Mouse (Mus musculus) heart, embryonic 12.5 days (tissue): ENCODE results near the gene Aagab. TPM values are rescaled to one million over a fixed set of nuclear protein-coding genes. Genes with fewer than 3 reads are reported as not detected.

Experiments
- ATAC-seq: fragments of 200-750 bp; cut with Nextera tagmentation; 2 replicates; pipeline ENCODE4 v1.8.0; 2017; ENCODE audit warnings: moderate TSS enrichment, moderate library complexity; ENCODE audit not compliant: insufficient number of reproducible peaks, low FRiP score
- H3K27ac ChIP-seq: fragments of 300-500 bp; sonication (generic); 2 replicates; pipeline ENCODE4 v1.5.1; 2016; ENCODE audit warnings: mild to moderate bottlenecking, moderate library complexity; ENCODE audit not compliant: poor library complexity, severe bottlenecking
- H3K27me3 ChIP-seq: fragments of 300-500 bp; sonication (generic); replicated peaks from 2 replicates; pipeline ENCODE4 v1.6.1; 2016; ENCODE audit warnings: mild to moderate bottlenecking, moderate library complexity
- H3K36me3 ChIP-seq: fragments of 300-500 bp; sonication (generic); 2 replicates; pipeline ENCODE4 v1.6.1; 2016; ENCODE audit warnings: mild to moderate bottlenecking, moderate library complexity
- H3K4me1 ChIP-seq: fragments of 300-500 bp; sonication (generic); replicated peaks from 2 replicates; pipeline ENCODE4 v1.6.1; 2016; ENCODE audit warnings: mild to moderate bottlenecking
- H3K4me2 ChIP-seq: fragments of 300-500 bp; sonication (generic); 2 replicates; pipeline ENCODE4 v1.6.1; 2016; ENCODE audit warnings: mild to moderate bottlenecking, moderate library complexity
- H3K4me3 ChIP-seq: fragments of 300-500 bp; sonication (generic); 2 replicates; pipeline ENCODE4 v1.5.1; 2016; ENCODE audit warnings: mild to moderate bottlenecking
- H3K9ac ChIP-seq: fragments of 300-500 bp; sonication (generic); 2 replicates; pipeline ENCODE4 v1.6.1; 2016; ENCODE audit warnings: mild to moderate bottlenecking, moderate library complexity
- H3K9me3 ChIP-seq: fragments of 300-500 bp; sonication (generic); replicated peaks from 2 replicates; pipeline ENCODE4 v1.6.1; 2016; ENCODE audit warnings: mild to moderate bottlenecking, moderate library complexity
- WGBS: fragments of 180-500 bp; shearing (Covaris S2); methylation state at CpG from one replicate; pipeline ENCODE4 v1.1.7; 2016; 5-methylcytosine and 5-hydroxymethylcytosine counted together
- polyA plus RNA-seq: library from polyadenylated mRNA; unstranded; fragments of >200 nt; fragmentation: Nextera tagmentation; extraction: Ambion mirVana; gene quantifications from 2 replicates; pipeline ENCODE4 v1.2.1, GENCODE M21; 2016

Gene Aagab
- polyA plus RNA-seq, 1 experiment from 2014 or later = 23.2 TPM

GRCm38 (mm10) chr9:63648520-63648918 is 46.1 kb downstream of the Aagab start:
- Histone ChIP-seq H3K27ac (no peak overlapping the region), H3K9ac (no peak overlapping the region), H3K36me3 (peaks cover 79% of the 10 kb centered on the region), H3K9me3 (no peaks in the 10 kb centered on the region), H3K4me1 (peaks cover 10% of the 10 kb centered on the region), H3K27me3 (no peaks in the 10 kb centered on the region), H3K4me2 (no peak overlapping the region), H3K4me3 (no peak overlapping the region)
- ATAC-seq = no peak
- WGBS = 75% methylated on average over 9 of the region's 9 CpGs

GRCm38 (mm10) chr9:63649841-63650545 is 47.5 kb downstream of the Aagab start:
- ATAC-seq = no peak
- Histone ChIP-seq H3K4me3 (no peak overlapping the region), H3K36me3 (peaks cover 81% of the 10 kb centered on the region), H3K27ac (no peak overlapping the region), H3K27me3 (no peaks in the 10 kb centered on the region), H3K9me3 (no peaks in the 10 kb centered on the region), H3K9ac (no peak overlapping the region), H3K4me2 (no peak overlapping the region), H3K4me1 (peaks cover 20% of the 10 kb centered on the region)
- WGBS = 82% methylated on average over 8 of the region's 8 CpGs

- 80% methylated on average over 14 of the region's 14 CpGs for WGBS
- H3K9me3 ChIP-seq = no peaks in the 10 kb centered on the region
- peaks cover 79% of the 10 kb centered on the region for H3K36me3 ChIP-seq
- H3K4me3 ChIP-seq = no peak overlapping the region
- peaks cover 26% of the 10 kb centered on the region for H3K4me1 ChIP-seq
- no peak overlapping the region for H3K4me2 ChIP-seq
- no peaks in the 10 kb centered on the region for H3K27me3 ChIP-seq
- no peak for ATAC-seq
- H3K27ac ChIP-seq = no peak overlapping the region; the same call in 1 of the 2 replicates
- H3K9ac ChIP-seq = no peak overlapping the region
These were observed 48.4 kb downstream of the Aagab start for GRCm38 (mm10) chr9:63650905-63651304.

DNA sequence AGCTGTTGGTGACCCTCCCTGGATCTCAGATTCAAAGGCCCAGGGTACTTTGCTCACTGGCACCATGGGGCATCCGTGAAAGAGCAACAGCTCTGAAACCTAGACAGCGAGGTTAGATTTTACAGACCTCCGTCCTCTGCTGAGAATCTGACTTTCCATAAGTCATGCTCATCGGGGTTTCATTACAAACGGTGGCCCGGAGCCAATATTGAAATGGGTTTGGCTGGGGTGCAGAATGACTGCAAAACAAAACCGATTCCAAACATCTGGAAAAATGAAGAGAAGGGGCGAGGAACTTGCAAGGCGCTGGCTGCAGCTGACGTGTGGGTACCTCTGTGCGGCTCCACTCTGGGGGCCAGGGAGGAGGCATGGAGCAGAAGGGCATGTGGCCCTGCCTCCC is 49.1 kb downstream of the Aagab start:
- Histone ChIP-seq H3K4me1 (peaks cover 33% of the 10 kb centered on the region), H3K9me3 (no peaks in the 10 kb centered on the region), H3K9ac (no peak overlapping the region), H3K36me3 (peaks cover 72% of the 10 kb centered on the region), H3K4me3 (no peak overlapping the region), H3K27ac (no peak overlapping the region), H3K4me2 (no peak overlapping the region), H3K27me3 (no peaks in the 10 kb centered on the region)
- ATAC-seq = no peak
- WGBS = 80% methylated on average over 11 of the region's 11 CpGs

DNA sequence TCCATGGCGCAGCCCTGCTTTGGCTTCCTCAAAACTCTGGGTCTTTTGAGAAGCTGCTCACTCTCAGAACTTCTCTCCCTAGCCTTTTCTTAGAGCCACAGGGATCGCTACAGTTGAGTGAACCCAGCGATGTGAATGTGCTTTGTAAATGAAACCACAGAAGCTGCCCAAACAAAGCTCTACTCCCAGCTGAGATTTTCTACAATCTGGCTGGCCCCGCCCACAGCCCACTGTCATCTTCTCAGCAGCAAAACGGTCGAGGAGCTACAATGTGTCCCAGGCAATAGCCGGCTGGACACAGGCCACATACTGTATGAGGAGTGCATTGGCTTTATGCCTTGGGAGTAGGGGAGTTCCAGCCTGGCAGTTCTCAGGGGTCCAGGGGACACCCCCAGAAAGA is 51.2 kb downstream of the Aagab start:
- H3K9ac ChIP-seq = no peak overlapping the region
- no peak overlapping the region for H3K4me3 ChIP-seq
- no peaks in the 10 kb centered on the region for H3K27me3 ChIP-seq
- H3K4me2 ChIP-seq = no peak overlapping the region
- H3K9me3 ChIP-seq = no peaks in the 10 kb centered on the region
- no peak overlapping the region for H3K27ac ChIP-seq
- no peak for ATAC-seq
- H3K4me1 ChIP-seq = peaks cover 50% of the 10 kb centered on the region
- 62% methylated on average over 7 of the region's 7 CpGs for WGBS
- H3K36me3 ChIP-seq = peaks cover 66% of the 10 kb centered on the region

- no peak overlapping the region for H3K9ac ChIP-seq
- H3K4me1 ChIP-seq = peaks cover 50% of the 10 kb centered on the region
- peak overlapping the region; percentile 52 for H3K27ac ChIP-seq
- 63% methylated on average over 8 of the region's 8 CpGs for WGBS
- H3K27me3 ChIP-seq = no peaks in the 10 kb centered on the region
- H3K4me3 ChIP-seq = no peak overlapping the region
- no peaks in the 10 kb centered on the region for H3K9me3 ChIP-seq
- H3K4me2 ChIP-seq = no peak overlapping the region
- ATAC-seq = 0 out of 2 replicates have a peak, but pooled peaks have one; percentile 15
- peaks cover 64% of the 10 kb centered on the region for H3K36me3 ChIP-seq
These were observed 52.1 kb downstream of the Aagab start for GRCm38 (mm10) chr9:63654575-63654974.

DNA sequence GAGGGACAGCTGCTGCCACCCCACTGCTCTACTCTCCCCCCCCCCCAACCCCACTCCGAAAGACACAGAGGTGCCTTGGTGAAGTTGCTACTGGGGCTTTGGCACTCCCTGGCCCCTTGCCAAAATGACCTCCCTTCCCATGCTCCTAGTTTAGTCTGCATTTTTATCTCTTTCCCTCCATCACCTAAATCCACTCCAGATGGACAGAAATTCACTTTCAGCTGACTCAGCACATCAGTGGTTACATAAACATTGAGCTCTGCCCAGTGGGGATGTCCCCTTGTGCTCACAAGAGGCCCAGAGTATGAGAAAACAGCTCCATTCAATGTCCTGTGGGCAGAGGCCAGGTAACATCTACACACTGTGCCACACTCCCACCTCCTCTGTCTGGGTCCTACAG is 52.6 kb downstream of the Aagab start:
- Histone ChIP-seq H3K9ac (no peak overlapping the region; the same call in 1 of the 2 replicates), H3K4me3 (no peak overlapping the region), H3K4me1 (peaks cover 50% of the 10 kb centered on the region), H3K9me3 (no peaks in the 10 kb centered on the region), H3K4me2 (no peak overlapping the region), H3K36me3 (peaks cover 64% of the 10 kb centered on the region), H3K27me3 (no peaks in the 10 kb centered on the region), H3K27ac (peak overlapping the region; percentile 52)
- WGBS = 45% methylated on average over 1 of the region's 1 CpGs
- no peak for ATAC-seq

DNA sequence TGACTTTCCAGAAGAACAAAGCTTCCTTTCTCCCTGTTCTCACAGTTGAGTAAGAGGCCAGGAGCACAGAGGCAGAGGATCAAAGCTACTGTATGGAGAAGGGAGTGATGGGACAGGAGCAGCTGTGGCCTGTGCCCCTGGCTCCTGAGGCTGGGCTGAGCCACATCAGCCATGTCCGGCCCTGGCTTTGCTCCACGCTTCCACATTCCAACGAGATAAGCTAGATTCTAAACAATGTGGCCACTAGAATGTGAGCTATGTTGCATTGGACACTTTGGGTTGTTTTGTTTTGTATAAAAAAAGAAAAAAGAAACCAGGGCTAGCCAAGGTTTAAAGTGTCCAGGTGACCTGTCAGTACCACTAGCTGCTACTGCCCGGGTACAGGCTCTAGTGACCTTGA is 54.7 kb downstream of the Aagab start:
- Histone ChIP-seq H3K4me1 (peaks cover 45% of the 10 kb centered on the region), H3K4me3 (no peak overlapping the region)
- 11% methylated on average over 4 of the region's 4 CpGs for WGBS

DNA sequence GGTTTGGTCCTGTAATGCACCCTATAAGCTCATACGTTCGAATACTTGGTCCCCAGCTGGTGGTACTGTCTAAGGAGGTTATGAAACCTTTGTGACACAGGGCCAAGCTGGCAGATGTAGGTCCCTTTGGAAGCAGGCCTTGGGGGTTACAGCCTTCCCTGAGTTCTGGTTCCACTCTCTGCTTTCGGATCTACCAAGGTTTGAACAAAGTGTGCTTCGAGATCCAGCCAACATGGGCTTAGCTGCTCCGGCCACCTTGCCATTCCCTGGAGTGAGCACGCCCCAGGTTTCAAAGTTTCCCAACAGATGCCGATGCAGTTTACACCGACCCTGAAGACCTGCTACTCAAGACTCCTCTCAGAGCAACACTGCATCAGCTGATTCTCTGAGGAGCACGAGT is 56.0 kb downstream of the Aagab start:
- no peak overlapping the region for H3K27ac ChIP-seq
- no peaks in the 10 kb centered on the region for H3K27me3 ChIP-seq
- H3K9ac ChIP-seq = no peak overlapping the region
- H3K4me2 ChIP-seq = no peak overlapping the region
- 89% methylated on average over 9 of the region's 9 CpGs for WGBS
- H3K4me1 ChIP-seq = peaks cover 54% of the 10 kb centered on the region
- H3K36me3 ChIP-seq = peaks cover 67% of the 10 kb centered on the region
- H3K9me3 ChIP-seq = no peaks in the 10 kb centered on the region
- H3K4me3 ChIP-seq = no peak overlapping the region
- no peak for ATAC-seq

More for the DNA sequence above, 54.7 kb downstream of the Aagab start:
- Histone ChIP-seq H3K27me3 (no peaks in the 10 kb centered on the region), H3K36me3 (peaks cover 64% of the 10 kb centered on the region), H3K9ac (no peak overlapping the region), H3K9me3 (no peaks in the 10 kb centered on the region), H3K4me2 (no peak overlapping the region), H3K27ac (peak overlapping the region; percentile 59)
- ATAC-seq = no peak

DNA sequence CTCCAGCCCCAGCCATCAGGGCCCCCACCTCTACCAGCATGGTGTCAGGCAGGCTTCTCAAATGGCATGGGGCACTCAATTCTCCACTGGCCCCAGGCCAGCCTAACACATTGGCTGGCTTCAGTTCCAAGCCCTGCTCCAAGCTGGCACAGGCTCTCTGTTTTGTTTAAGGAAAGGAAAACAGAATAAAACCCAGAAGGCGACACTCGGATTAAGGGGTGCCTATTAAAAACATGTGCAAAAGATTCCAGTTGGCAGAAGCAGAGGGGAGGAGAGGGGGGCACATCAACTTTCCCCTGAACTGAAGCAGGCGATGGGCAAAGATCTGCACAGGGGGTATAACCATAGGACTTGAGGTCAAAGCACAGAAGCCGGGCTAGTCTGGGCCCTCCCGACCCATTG is 56.5 kb downstream of the Aagab start:
- Histone ChIP-seq H3K9me3 (no peaks in the 10 kb centered on the region), H3K27ac (no peak overlapping the region), H3K4me2 (no peak overlapping the region), H3K4me1 (peaks cover 58% of the 10 kb centered on the region), H3K27me3 (no peaks in the 10 kb centered on the region), H3K4me3 (no peak overlapping the region), H3K36me3 (peaks cover 67% of the 10 kb centered on the region), H3K9ac (no peak overlapping the region)
- ATAC-seq = no peak
- whole genome bisulfite sequencing = 76% methylated on average over 5 of the region's 5 CpGs

DNA sequence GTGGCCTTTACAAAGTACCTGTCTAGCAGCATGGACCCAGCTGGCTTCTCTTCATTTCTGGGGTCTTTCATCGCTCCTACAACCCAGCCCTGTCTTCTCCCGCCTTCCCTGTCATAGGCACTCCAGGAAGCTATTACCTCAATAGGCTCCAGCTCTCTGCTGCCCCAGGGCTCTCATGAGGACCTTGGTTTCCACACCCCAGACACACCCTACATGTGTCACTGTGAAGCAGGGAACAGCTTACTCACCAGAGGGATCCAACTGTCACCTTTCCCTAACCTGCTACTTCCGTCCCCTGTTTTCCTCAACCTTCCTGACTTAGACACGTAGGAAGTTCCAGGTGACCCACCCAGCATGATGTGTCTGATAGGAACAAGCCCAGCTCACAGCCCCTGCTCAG is 57.6 kb downstream of the Aagab start:
- Histone ChIP-seq H3K27ac (no peak overlapping the region), H3K9me3 (no peaks in the 10 kb centered on the region), H3K4me2 (no peak overlapping the region), H3K9ac (no peak overlapping the region), H3K36me3 (peaks cover 65% of the 10 kb centered on the region), H3K4me3 (no peak overlapping the region), H3K27me3 (no peaks in the 10 kb centered on the region), H3K4me1 (peaks cover 57% of the 10 kb centered on the region)
- no peak for ATAC-seq
- 91% methylated on average over 4 of the region's 4 CpGs for WGBS

DNA sequence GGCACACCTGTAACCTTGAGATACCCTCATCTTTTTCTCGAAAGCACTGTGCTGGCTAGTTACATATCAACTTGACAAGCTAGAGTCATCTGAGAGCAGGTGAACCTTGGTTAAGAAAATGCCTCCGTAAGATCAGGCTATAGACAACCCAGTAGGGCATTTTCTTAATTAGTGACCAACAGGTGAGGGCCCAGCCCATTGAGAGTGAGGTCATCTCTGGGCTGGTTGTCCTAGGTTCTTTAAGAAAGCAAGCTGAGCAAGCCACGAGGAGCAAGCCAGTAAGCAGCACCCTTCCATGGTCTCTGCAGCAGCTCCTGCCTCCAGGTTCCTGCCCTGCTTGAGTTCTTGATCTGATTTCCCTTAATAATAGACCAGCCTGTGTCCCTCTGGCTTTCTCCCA is 58.2 kb downstream of the Aagab start:
- no peak overlapping the region for H3K4me2 ChIP-seq
- WGBS = 88% methylated on average over 3 of the region's 3 CpGs
- H3K9ac ChIP-seq = no peak overlapping the region
- H3K36me3 ChIP-seq = peaks cover 63% of the 10 kb centered on the region
- no peaks in the 10 kb centered on the region for H3K9me3 ChIP-seq
- no peak for ATAC-seq
- no peaks in the 10 kb centered on the region for H3K27me3 ChIP-seq
- no peak overlapping the region for H3K27ac ChIP-seq
- peaks cover 57% of the 10 kb centered on the region for H3K4me1 ChIP-seq
- H3K4me3 ChIP-seq = no peak overlapping the region
